Mouse (Mus musculus): ENCODE data around the gene E130114P18Rik.

The E130114P18Rik gene

GRCm38 (mm10) chr4:97775494-97776265 lies 2.2 kb downstream of the E130114P18Rik start:
- DNase-seq = peak in 1 of 2 experiments; percentile 15

- DNase-seq = peak; percentile 46 to 55
Measured at GRCm38 (mm10) chr4:97775059-97775458, 2.8 kb downstream of the E130114P18Rik start.

GRCm38 (mm10) chr4:97774446-97774950 lies 3.4 kb downstream of the E130114P18Rik start:
- DNase-seq = peak in 1 of 2 experiments; percentile 36

GRCm38 (mm10) chr4:97773791-97774190 lies 4.1 kb downstream of the E130114P18Rik start:
- DNase-seq = peak in 1 of 2 experiments; percentile 13

- DNase-seq = peak; percentile 80 to 94
Measured at GRCm38 (mm10) chr4:97773110-97773593, 4.7 kb downstream of the E130114P18Rik start.

- DNase-seq = no peak
Measured at GRCm38 (mm10) chr4:97772641-97773040, 5.2 kb downstream of the E130114P18Rik start, which contains the start of gene Nfia. TSS of gene Nfia (plus strand) at chr4:97772734.

- DNase-seq = peak; percentile 95 to 98
Measured at GRCm38 (mm10) chr4:97772084-97772484, 5.8 kb downstream of the E130114P18Rik start.

- DNase-seq = peak in 1 of 2 experiments; percentile 15
Measured at GRCm38 (mm10) chr4:97771426-97771825, 6.5 kb downstream of the E130114P18Rik start.

GRCm38 (mm10) chr4:97769861-97770260 lies 8.0 kb downstream of the E130114P18Rik start:
- peak in 1 of 2 experiments; percentile 4 for DNase-seq

- no peak for DNase-seq
Measured at GRCm38 (mm10) chr4:97767516-97767915, 10.4 kb downstream of the E130114P18Rik start.

GRCm38 (mm10) chr4:97767025-97767424 lies 10.9 kb downstream of the E130114P18Rik start:
- DNase-seq = no peak

- no peak for DNase-seq
Measured at GRCm38 (mm10) chr4:97766100-97766499, 11.8 kb downstream of the E130114P18Rik start.

GRCm38 (mm10) chr4:97765341-97766020 lies 12.4 kb downstream of the E130114P18Rik start:
- DNase-seq = no peak

GRCm38 (mm10) chr4:97764616-97765015 lies 13.3 kb downstream of the E130114P18Rik start:
- no peak for DNase-seq

- DNase-seq = no peak
Measured at GRCm38 (mm10) chr4:97758661-97759060, 19.2 kb downstream of the E130114P18Rik start.

GRCm38 (mm10) chr4:97757978-97758461 lies 19.9 kb downstream of the E130114P18Rik start:
- peak; percentile 44 to 61 for DNase-seq

- DNase-seq = peak; percentile 75 to 81
Measured at GRCm38 (mm10) chr4:97757207-97757977, 20.5 kb downstream of the E130114P18Rik start.

GRCm38 (mm10) chr4:97754241-97754640 lies 23.6 kb downstream of the E130114P18Rik start:
- DNase-seq = no peak

GRCm38 (mm10) chr4:97753521-97753920 lies 24.4 kb downstream of the E130114P18Rik start:
- DNase-seq = no peak

- no peak for DNase-seq
Measured at GRCm38 (mm10) chr4:97752276-97753010, 25.4 kb downstream of the E130114P18Rik start.

GRCm38 (mm10) chr4:97751483-97752251 lies 26.2 kb downstream of the E130114P18Rik start:
- peak in 1 of 2 experiments; percentile 47 for DNase-seq

Measured in cerebellum, postnatal 36 days (tissue).